Mouse (Mus musculus): ENCODE results near the gene Iscu.
A peak's percentile ranks its signal among the peaks of the same experiment; 100 is the strongest.
"Not testable (repeated sequence)": the region's sequence is repeated elsewhere in the genome, so short reads cannot be mapped to it uniquely, and the experiment has no call there.

Gene Iscu

GRCm38 (mm10) chr5:113761585-113761984, 11.0 kb upstream of the Iscu start:
- DNase-seq = no peak

- DNase-seq = no peak
Observed at GRCm38 (mm10) chr5:113764426-113764825, 8.1 kb upstream of the Iscu start.

DNA sequence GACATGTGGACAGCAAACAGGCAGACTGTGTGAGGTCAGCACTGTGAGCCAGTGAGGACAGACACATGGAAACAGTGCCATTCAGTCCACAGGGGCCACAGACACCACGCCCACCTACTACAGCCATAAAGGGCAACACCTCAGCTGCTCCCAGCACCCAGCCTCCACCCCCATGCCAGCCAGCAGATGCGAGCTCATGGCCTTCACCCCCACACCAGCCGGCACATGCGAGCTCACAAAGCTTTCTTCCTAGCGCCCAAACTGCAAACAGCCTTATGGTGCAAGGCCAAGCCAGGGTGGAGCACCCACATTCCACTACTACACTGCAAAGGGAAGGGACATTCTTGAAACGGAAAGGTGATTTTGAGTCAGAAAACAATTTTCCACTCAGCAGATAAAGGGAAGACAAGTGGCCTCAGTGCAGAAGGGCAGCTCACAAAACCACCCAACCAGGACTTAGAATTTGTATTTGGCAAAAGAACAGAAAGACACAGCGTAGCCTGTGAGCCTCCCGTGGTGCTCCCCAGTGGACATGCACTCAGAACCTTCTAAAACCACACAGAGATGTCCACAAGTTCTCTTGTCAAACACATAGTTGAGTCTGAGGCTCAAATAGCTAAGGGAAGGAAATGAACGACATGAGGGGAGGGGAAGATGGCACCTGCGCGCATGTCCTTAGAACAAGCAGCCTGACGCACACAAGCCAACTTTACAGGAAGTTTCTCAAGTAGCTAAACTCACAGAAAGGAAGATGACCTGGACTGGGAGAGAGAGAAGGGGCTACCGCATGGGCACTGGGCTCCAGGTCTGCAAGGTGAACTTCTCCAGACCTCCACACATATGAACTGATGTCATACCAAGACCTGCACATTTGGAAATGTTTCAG, 6.7 kb upstream of the Iscu start:
- DNase-seq = no peak

- DNase-seq = no peak
Observed at GRCm38 (mm10) chr5:113768806-113769205, 3.7 kb upstream of the Iscu start.

DNA sequence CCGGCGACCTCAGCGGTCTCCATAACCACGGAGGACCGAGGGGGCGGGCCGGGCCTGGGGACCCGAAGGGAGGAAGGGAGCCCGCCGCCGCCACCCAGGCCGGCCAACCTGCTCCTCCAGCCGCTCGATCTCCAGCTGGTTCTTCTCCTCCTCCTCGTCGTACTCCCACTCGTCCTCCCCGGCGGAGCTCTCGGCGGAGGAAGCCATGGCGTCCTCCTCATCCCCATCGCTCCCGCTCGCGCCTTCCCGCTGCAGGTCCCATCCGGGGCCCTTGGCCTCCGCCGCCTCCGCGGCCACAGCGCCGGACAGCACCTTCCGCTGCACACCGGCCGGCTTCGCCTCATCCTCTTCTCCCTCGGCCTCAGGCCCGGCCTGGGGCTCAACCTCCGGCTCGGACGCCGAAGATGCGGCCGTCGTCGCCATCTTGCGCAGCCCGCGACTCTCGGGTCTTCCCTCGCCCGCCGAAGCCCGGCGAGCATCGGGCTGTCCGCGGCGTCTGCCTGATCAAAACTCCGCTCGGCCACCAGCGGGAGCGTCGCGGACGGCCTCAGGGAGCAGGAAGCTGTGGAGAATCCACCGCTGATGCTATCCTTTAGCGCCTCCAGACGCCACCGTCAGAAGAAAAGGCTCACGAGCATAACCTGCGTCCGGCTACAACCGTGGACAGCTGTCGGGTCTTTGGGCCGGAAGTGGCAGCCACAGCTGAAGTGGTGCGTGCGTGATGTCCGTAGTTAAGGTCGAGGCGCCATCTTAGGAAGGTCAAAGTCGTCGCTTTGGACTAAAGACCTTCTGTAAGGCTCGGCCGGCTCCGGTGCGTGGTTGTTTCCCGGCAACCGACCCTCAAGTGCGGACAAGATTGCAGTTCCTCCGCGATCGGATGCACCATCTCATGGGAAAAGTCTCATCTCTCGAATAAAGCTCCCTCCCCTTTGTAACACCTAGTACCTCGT, 1.1 kb upstream of the Iscu start:
- DNase-seq = peak; percentile 89

GRCm38 (mm10) chr5:113772905-113773519, 464 bp downstream of the Iscu start:
- DNase-seq = peak; percentile 41

DNA sequence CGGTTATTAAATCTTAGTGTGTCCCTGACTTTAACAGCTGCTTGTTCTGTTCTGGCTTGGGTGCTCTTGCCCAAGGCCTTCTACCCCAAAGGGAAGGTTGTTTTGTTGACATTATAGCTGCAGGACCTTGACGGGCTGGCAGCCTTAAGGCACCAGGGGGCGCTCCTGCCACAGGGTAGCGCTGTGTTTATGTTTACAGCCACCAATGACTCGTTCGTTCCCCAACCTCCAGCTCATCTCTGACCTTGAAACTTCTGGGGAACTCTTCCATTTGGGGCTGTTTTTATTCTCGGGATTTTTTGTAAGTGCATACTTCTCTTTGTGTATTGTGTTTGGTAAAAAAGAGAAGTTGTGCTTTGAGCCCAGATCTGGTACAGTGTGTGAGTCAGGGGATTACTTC, 1.1 kb downstream of the Iscu start:
- peak; percentile 93 for DNase-seq

GRCm38 (mm10) chr5:113775585-113775984, 3.0 kb downstream of the Iscu start:
- DNase-seq = no peak

- no peak for DNase-seq
Observed at GRCm38 (mm10) chr5:113776128-113776895, 3.8 kb downstream of the Iscu start.

DNA sequence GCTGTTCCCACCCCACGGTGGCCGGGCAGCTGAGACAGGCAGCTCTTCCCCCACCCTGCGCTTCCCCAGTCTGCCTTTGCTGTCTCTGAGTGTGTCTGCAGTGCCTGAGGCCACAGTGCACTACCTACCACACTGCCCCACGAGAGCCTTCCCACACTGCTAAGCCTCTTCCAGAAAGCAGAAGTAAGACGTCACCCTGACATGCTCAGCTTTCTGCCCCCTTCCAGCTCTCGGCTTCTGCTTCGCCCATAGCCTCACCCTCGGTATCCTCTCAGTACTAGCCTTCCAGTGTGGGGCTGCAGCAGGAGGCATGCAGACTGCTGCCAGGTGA, 4.3 kb downstream of the Iscu start:
- peak; percentile 25 for DNase-seq

- DNase-seq = not testable (repeated sequence)
Observed at GRCm38 (mm10) chr5:113777728-113778127, 5.2 kb downstream of the Iscu start.

GRCm38 (mm10) chr5:113779569-113779968, 7.0 kb downstream of the Iscu start:
- DNase-seq = no peak

- DNase-seq = no peak
Observed at GRCm38 (mm10) chr5:113780082-113780752, 7.7 kb downstream of the Iscu start.

- no peak for DNase-seq
Observed at GRCm38 (mm10) chr5:113780763-113781162, 8.2 kb downstream of the Iscu start.

- DNase-seq = no peak
Observed at GRCm38 (mm10) chr5:113781254-113781653, 8.7 kb downstream of the Iscu start.

DNA sequence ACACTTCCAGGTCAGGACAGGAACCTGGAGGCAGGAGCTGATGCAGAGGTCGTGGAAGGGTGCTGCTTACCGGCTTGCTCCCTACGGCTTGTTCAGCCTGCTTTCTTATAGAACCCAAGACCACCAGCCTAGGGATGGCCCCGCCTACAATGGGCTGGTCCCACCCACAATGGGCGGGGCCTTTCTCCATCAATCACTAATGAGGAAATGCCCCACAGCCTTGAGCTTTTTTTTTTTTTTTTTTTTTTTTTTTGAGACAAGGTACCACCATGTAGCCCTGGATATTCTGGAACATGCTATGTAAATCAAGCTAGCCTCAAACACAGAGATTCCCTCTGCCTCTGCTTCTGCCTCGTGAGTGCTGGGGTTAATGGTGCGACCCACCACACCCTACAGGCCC, 9.3 kb downstream of the Iscu start:
- no peak for DNase-seq

DNA sequence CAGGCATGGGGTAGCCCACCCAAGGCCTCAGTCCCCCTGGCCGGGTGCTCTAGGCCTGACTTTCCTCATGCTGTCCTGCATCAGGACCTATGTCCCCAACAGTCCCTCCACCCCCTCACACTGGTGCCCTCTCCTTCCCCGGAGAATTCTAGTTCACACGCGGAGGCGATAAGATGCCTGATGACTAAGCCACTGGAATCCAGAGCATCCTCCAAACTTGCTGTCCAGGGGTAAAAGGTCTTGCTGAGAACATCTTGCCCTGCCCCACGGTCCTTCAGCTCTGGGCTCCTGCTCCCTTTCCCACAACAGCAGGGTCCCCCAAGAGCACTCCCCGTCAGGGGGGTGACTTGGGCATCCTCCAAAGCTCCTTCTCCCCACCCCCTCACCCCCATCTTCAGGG, 10.1 kb downstream of the Iscu start:
- DNase-seq = no peak

DNA sequence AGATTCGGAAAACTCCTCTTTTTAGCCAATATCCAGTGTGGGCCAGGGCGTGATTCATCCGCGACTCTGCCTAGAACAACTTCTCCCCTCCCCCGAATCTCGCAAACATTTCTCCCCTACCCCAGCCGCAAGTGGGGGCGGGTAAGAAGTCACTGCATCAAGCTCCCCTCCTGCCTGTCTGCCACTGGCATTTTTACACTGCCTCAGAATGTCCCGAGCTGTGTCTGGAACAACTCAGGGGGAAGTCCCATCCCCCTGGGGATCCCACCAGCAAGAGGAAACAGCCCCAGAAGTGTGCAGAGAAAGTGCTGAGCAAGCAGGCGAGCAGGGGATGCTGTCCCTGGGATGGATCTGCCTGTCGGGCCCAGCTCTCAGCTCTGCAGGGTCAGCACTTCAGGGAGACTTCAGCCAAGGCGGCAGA, 11.0 kb downstream of the Iscu start:
- DNase-seq = peak; percentile 57

DNA sequence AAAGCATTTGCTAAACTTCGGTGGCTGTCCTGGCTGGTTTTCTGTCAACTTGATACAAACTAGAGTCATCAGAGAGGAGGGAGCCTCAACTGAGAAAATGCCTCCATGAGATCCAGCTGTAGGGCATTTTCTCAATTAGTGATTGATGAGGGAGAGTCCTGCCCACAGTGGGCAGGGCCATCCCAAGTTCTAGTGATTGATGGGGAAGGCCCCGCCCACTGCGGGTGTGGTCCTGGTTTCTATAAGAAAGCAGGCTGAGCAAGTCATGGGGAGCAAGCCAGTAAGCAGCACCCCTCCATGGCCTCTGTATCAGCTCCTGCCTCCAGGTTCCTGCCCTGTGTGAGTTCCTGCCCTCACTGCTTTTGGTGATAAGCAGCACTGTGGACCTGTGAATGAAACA, 11.6 kb downstream of the Iscu start:
- DNase-seq = peak; percentile 42

GRCm38 (mm10) chr5:113786985-113787384, 14.4 kb downstream of the Iscu start:
- no peak for DNase-seq

- DNase-seq = no peak
Observed at GRCm38 (mm10) chr5:113788645-113789044, 16.1 kb downstream of the Iscu start.

Data from liver (tissue).